Mouse (Mus musculus) spleen, embryonic (tissue): ENCODE data around the gene Dram1.

Experiments used
- CTCF ChIA-PET: fragments of 350-600 bp; sonication (Branson Sonifier 250); formaldehyde crosslinking; loops from one replicate; lab custom pipeline; 2022; lab: Charles Lee

The Dram1 gene

DNA sequence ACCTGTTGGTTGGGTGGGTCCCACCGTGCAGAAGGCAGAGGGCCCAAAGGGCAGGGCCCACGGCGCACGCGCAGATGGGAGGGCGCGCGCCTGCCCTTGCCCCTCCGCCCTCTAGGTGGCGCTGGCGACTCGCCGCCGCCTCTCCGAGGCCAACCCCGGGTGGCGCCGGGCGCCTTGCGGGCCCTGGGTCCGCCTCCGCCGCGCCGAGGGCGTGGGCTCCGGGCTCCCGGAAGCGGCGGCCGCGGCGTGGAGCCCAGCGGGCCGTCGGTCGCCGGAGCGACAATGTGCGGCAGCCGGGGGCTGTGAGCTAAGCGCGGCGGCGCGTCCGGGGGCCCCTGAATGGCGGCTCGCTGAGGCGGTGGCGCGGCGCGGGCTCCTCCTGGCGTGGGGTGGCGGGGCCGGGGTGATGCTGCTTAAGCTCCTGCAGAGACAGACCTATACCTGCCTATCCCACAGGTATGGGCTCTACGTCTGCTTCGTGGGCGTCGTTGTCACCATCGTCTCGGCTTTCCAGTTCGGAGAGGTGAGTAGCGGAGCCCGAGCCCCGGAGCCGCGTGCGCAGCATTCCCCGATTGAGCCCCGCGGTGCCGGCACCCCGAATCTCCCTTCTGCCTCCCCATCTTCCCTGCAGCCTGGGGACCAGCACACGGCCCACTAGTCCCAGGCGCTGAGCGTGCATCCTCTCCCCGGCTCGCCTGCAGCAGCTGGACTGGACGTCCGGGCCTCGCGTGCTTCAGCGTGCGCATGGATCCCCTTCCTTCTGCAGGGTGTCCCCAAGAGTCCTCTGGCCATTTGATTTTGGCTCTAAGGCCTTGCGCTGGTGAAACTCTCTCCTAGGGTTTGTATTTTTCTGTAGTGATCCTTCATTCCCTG lies at the start of gene Dram1, which contains the start of gene Gnptab:
Dram1 (minus strand) TSS at position 68 of the 873 bp plus-strand sequence.
Gnptab (plus strand) TSS at position 120 of the 873 bp plus-strand sequence.
- CTCF ChIA-PET = interaction anchor here (0.5 to 1.9 kb wide), 6 partner anchors 10 to 52 kb away, joined by 3 to 9 read pairs (median 3); no protein-coding TSS in a partner anchor

- CTCF ChIA-PET = interaction anchor here (1.6 kb wide), 1 partner anchor 49 kb away, joined by 7 read pairs; the partner anchor contains the start of genes Dram1 and Gnptab
Measured at GRCm38 (mm10) chr10:88427998-88428397, 49.1 kb upstream of the Dram1 start.

- CTCF ChIA-PET = interaction anchor here (0.5 to 2.1 kb wide), 3 partner anchors 17 to 242 kb away, joined by 3 to 10 read pairs (median 9); partner anchors contain the start of genes Dram1 and Gnptab
Measured at GRCm38 (mm10) chr10:88426896-88427295, 48.0 kb upstream of the Dram1 start.

DNA sequence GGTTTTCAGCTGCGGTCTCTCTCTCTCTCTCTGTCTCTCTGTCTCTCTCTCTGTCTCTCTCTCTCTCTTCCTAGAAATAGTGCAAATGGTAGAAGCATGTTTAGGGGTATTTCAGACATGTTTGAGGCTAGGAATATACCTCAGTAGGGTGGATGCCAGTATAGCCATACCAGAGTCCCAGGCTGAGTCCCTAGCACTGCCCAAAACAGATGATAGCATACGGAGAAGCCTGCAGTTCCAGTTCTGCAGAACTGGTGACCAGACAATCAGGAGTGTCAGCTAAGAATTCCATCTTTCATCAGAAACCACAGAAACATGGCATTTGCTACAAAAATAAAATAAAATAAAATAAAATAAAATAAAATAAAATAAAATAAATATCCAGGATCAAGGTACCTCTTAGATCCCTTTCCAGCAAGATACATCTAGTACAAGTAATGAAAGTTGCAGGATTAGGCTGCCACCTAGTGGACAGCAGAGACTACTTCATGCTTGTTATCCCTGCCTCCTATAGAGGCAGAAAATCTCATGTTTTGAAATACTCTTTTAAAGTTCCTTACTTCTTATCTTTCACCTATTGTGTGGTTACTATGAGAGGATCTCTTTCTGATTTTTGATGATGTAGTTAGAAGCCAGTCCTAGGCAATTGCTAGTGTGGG lies 47.4 kb upstream of the Dram1 start:
- CTCF ChIA-PET = interaction anchor here (0.6 to 2.1 kb wide), 4 partner anchors 17 to 226 kb away, joined by 3 to 10 read pairs (median 6); partner anchors contain the start of genes Dram1, Gnptab and Washc3

GRCm38 (mm10) chr10:88420655-88421435 lies 42.0 kb upstream of the Dram1 start:
- CTCF ChIA-PET = interaction anchor here (0.5 to 1.2 kb wide), 5 partner anchors 11 to 44 kb away, joined by 3 to 11 read pairs (median 3); partner anchors contain the start of genes Dram1 and Gnptab

GRCm38 (mm10) chr10:88420141-88420541 lies 41.3 kb upstream of the Dram1 start:
- CTCF ChIA-PET = interaction anchor here (0.5 kb wide), 1 partner anchor 43 kb away, joined by 3 read pairs; no protein-coding TSS in a partner anchor

DNA sequence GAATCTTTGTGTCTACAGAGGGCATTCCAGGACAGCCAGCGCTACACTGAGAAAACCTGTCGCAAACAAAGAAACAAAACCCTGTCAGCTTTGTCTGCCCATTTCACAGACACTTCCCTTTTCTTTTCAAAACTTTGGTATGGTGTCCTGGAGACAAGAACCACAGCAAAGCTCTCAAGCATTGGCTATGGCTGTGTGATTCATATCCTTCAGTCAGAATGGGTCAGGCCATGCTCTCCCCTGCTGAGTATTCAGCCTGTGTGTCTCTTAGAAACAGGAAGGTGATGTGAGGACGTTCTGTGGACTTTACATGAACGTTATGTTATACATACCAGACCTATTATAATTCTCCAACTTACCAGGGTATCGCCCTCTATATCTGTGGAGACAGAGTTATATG lies 38.8 kb upstream of the Dram1 start:
- CTCF ChIA-PET = no interaction called here

DNA sequence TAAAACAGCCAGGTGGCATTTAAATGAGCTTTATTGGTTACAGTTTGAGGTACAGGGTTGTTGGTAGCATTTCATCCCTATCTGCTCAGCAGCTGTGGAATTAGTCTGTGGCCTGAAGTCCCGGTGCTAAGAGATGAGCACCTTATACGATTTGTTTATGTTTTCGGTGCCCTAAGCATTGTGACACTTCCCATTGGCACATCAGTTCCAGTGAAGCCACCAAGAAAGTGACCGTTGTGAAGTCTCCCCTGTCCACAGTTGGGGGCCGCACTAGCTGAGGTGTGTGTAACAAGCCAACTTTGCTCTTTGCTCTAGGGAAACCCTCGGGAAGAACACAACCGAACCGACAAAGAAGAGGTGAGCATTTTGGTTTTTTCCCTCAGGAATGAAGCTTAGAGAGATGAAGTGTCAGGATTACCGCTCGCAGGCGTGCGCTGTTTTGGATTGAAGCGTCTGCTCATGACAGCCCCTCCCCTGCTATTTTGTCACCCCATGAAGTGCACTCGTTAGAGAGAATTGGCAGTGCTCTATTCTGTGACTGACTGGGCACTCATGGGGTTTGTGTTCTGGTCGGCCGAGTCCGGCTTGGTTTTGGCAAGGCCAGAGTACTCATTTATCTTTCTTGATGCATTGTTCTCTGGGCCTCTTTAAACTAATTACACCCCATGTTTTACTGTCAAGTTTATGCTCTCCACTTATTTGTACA lies 33.6 kb upstream of the Dram1 start:
- CTCF ChIA-PET = interaction anchor here (0.5 kb wide), 1 partner anchor 13 kb away, joined by 4 read pairs; no protein-coding TSS in a partner anchor

DNA sequence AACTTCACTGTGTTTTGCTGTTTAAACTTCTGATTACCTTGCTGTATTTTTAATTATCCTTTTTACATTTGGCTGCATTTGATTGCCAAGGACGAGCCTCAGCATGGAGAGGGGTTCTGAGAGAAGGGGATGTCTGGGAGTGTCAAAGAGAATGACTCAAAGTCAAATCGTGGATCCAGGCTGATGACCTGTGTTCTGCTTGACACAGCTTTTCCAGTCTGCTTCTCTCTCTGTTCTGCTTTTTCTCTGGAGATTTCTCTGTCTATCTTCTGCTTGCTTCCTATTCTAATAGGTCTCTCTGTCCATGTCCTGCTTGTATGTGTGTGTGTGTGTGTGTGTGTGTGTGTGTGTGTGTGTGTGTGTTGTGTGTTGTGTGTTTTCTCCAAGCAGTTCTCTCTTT lies 30.9 kb upstream of the Dram1 start:
- CTCF ChIA-PET = interaction anchor here (0.9 kb wide), 1 partner anchor 11 kb away, joined by 11 read pairs; no protein-coding TSS in a partner anchor

DNA sequence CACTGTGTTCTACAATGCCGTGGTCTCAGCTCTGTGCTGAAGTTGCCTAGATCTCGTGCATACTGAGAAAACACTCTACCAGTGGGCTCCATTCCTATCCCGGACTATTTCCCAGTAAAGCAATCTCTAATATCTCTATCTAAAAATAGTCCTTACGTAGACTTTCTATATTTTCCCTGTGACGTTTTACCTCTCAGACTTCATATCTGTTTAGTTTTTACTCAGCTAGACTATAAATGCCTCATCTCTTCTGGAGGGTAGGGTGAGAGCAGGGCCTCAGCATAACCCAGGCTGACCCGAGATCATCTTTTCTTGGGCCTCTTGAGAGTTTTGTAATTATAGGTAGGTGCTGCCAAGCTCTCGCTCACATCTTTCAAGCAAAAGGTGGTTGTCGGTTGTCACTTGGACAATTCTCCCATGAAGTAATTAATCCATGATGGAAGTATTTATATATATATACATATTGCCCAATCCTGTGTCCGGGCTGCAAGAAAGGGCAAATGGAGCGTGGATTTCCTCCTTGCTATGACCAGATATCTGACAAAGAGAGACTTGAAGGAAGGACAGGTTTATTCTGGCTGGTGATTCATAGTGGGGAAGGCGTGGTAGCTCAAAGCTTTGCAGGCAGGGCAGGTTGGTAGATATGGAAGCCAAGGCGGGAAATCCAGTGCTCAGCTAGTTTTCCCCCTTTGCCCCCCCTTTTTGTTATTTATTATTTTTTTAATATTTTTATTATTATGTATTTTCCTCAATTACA lies 29.2 kb upstream of the Dram1 start:
- CTCF ChIA-PET = no interaction called here

DNA sequence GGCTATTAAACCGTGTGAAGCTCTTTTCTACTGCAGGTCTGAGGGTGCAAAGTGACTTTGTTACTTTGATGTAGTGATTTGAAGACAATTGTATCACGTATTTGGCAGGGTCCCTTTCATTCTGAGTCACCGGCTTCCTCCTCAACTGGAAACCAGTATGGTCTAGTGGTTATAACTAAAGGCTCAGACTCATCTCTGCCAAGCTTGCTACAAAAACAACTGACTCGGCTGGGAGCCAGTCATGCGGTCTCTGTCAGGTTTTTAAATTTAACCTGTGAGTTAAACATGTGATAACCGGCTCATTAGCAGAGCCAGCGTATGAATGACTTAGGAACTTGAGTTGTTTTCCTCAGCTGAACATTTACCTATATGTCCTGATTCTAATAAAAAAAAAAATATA lies 26.9 kb upstream of the Dram1 start:
- CTCF ChIA-PET = interaction anchor here (0.7 kb wide), 1 partner anchor 16 kb away, joined by 3 read pairs; no protein-coding TSS in a partner anchor

GRCm38 (mm10) chr10:88404220-88404619 lies 25.3 kb upstream of the Dram1 start:
- CTCF ChIA-PET = no interaction called here

GRCm38 (mm10) chr10:88403021-88403420 lies 24.1 kb upstream of the Dram1 start:
- CTCF ChIA-PET = no interaction called here

GRCm38 (mm10) chr10:88399271-88399670 lies 20.4 kb upstream of the Dram1 start:
- CTCF ChIA-PET = interaction anchor here (0.6 to 0.8 kb wide), 2 partner anchors 30 to 247 kb away, joined by 3 to 5 read pairs; no protein-coding TSS in a partner anchor

GRCm38 (mm10) chr10:88398668-88399243 lies 19.9 kb upstream of the Dram1 start:
- CTCF ChIA-PET = interaction anchor here (0.5 to 0.6 kb wide), 2 partner anchors 22 to 247 kb away, joined by 4 to 5 read pairs; no protein-coding TSS in a partner anchor

DNA sequence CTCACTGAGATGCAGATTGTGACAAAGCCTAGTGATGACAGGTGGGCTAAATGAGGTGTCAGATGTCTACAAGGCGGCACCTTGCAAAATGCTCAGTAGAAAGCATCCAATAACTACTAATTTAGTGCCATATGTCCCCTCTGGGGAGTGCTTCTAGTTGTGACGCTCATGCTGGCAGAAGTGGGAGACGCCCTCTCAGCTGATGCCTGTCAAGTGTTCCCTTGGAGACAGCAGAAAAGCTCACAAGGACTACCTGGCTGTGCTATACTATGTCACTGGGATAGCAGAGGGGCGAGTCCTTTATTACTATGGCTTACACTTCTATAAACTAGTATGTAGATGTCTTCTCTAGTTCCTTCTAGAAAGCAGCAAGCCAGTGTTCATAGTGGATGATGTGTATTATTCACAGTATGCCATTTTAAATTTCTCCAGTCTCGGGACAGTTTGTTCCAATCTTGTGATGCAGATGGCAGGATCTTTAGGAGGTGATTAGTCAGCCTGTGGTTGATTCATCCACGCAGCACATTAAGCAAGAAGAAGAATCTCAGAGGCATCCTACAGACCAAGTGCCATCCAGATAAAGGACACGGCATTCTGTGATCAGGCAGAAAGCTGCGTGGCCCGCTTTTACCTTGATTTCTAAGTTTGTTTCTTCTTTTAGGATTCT lies 13.4 kb upstream of the Dram1 start:
- CTCF ChIA-PET = no interaction called here

DNA sequence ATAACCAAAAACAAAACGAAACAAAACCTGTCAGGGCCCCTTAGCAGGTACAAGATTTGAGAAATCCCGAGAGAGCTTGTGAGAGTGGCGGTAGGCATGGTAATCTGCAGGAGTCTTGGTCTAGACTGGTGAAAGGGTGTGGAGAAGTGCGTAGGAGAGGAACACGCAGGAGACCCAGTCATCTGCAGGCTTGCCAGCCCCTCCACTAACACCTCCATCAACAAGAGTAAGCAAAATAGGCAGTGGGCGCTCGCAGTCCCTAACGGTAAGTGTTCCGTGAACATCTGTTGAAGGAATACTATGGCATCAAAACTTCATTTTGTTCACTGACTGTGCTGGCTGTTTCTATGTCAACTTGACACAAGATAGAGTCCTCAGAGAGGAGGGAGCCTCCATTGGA lies 12.6 kb upstream of the Dram1 start:
- CTCF ChIA-PET = no interaction called here

- CTCF ChIA-PET = interaction anchor here (0.7 kb wide), 1 partner anchor 32 kb away, joined by 5 read pairs; no protein-coding TSS in a partner anchor
Measured at GRCm38 (mm10) chr10:88390096-88390790, 11.4 kb upstream of the Dram1 start.
